Mouse (Mus musculus): ENCODE data around the gene Chchd3.

Chchd3 gene

GRCm38 (mm10) chr6:33059735-33060576 is at the start of gene Chchd3:
TSS of gene Chchd3 (minus strand) at chr6:33060260.
- peak; percentile 95 to 96 for DNase-seq

DNA sequence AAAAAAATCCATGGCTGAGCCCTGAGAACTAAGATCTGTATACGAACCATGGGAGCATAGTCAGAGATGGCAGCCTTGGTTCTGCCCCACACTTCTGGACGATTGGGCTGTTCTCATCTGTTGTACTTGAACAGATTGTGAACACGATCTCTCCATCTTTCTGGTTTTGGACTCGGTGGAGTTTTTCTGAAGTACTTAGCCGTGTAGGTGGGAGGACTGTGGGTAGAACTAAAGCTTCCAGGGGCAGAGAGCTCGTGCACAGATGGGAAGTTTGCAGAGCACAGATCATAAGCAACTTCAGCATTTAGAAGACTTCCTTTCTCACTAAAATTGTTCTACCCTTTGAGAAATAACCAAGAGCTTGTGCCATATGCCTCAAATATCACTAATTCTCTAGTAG is 44.6 kb upstream of the Chchd3 start:
- no peak for DNase-seq

DNA sequence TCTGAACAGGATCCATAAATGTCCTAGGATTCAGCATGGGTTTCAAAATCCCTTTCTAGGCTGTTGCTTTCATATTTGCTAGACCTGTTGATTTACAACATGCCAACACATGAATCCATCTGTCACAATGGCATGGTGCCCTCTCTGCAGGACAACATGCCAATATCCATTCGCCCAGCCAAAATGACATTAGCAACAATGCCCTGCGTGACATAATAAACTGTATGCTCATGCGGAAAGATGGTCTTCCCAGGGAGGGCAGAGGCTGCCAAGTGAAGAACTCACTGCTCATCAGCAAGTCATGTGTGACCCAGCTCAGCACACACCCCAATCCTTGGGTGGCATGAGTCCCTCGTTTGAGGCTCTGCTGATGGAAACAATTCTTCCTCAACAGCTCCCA is 38.8 kb upstream of the Chchd3 start:
- DNase-seq: no peak

DNA sequence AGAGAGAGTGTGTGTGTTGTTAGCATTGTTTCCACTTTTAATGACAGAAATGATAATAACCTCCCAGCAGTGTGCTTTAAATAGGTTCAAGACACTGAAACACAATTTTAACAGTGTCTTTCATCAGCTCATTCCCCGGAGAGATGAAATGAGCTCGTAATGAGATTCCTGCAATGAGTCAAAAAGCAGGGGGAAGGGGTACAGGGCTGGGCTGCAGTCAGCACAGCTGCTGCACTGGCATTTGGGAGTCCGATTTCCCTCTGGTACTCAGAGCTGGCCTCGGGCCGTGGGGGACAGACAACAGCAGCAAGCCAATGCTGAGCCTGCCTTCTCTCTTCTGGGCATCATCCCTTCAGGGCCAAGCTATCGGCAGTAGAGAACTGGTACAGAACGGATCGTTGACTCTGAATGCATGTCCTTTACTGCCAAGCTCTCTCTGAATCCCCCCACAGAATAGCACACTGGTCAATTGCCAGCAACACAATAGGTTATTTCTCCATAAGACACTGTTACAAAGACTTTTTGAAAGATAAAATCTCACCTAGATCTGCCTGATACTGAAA is 34.7 kb upstream of the Chchd3 start:
- DNase-seq: no peak

DNA sequence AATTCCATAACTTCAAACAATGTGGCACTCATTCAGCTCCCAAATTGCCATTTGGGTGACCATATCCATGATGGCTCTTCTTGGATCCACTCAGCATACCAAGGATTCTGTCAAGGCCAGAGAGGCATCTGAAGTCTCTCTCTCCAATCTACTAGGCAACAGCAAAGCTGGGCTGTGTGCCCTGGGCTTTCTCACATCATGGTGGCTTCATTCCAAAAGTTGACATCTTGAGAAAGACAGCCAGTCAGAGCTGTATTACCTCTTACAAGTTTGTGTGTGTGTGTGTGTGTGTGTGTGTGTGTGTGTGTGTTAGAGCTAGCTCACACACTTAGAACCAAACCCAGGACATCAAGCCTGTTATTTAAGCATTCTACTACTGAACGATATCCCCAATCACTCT is 20.1 kb upstream of the Chchd3 start:
- no peak for DNase-seq

- peak; percentile 19 to 35 for DNase-seq
These were observed 18.3 kb upstream of the Chchd3 start for GRCm38 (mm10) chr6:33078260-33078936.

DNA sequence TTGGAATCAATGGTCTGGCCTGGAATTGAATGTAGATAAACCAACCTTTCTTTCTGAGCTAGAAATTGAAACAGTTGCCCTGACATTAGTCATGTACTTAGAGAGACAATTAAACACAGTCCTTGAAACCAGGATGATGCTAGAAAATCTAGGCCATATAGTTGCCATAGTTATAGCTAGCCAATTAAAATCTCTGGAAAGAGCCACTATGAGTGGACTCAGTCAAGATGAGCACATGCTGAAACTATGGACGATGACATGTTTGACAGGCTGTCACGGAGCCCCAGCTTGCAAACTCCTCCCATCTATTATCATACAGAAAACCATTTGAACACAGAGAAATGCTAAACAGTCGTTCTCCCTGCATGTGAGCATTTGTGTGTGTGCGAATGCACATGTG is 6.4 kb upstream of the Chchd3 start:
- DNase-seq: no peak

DNA sequence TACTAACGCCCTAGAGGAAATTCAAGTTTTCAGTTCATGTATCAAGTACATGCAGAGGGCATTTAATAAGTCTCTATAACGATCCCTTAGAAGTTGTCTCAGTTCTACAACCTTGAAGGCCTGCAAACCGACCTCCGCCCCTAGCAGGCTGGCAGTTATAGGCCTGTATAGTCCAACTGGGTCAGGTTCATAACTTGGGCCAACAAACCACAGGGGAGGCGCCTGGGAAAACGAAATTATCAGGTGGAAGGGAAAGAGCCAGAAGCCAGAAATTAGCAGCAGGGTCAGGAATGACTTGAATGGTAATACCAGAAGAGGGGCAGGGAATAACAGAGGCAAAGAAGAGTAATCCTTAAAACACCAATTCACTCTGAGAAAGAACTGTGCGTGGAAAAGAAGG is 784 bp downstream of the Chchd3 start:
- DNase-seq: peak; percentile 14 to 27

- DNase-seq: no peak
These were observed 3.7 kb downstream of the Chchd3 start for GRCm38 (mm10) chr6:33056392-33056791.

- no peak for DNase-seq
These were observed 4.4 kb downstream of the Chchd3 start for GRCm38 (mm10) chr6:33055663-33056062.

GRCm38 (mm10) chr6:33054946-33055345 is 5.1 kb downstream of the Chchd3 start:
- DNase-seq: no peak

DNA sequence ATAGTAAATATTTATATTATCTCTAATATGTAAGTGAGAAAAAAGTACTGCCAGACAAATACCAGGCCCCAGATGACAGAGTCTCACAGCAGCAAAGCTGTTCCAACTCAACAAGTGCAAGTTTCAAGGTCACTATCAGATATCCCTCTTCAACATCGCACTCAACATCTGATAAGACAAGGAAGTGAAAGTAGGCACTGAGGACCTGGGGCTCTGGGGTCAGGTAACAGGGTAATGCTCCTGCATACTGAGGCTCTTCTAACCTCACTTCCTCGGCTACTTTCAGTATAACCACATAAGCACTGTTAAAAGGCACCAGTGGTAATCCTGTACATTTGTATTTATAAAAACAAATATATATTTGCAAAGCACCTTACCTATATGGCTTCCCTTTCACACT is 8.4 kb downstream of the Chchd3 start:
- no peak for DNase-seq

GRCm38 (mm10) chr6:33049705-33050420 is 10.2 kb downstream of the Chchd3 start:
- DNase-seq: no peak

DNA sequence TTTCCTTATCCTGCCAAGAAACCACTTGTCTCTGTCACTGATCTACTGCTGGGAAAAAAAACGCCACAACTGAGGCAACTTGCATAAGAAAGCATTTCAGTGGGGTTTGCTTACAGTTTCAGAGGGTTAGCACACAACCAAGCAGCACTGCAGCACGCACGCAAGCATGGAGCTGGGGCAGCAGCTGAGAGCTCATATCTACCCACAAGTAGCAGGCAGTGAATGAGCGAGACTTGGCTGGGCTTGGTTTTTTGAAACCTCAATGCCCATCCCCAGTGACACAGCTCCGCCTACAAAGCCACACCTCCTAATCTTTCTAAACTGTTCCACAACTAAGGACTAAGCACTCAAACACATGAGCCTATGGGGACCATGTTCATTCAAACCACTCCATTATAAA is 16.6 kb downstream of the Chchd3 start:
- no peak for DNase-seq

DNA sequence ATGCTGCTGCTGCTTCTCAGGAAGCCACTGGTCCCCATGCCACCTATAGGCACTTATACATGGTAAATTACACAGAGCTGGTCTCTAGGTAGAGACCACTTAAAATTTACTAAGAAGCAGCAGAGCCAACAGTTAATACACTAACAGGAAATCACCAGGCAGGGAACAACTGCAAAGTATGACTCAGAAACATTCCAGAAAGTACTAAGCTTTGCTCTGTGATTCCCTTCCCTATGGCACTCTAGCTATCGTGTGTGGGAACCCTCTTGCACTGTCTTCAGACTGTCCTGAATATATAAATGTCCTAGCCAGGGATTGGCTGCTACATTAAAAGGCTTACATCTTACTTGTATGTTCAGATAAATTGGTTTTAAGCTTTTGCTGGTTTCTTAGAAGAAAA is 17.2 kb downstream of the Chchd3 start:
- no peak for DNase-seq

DNA sequence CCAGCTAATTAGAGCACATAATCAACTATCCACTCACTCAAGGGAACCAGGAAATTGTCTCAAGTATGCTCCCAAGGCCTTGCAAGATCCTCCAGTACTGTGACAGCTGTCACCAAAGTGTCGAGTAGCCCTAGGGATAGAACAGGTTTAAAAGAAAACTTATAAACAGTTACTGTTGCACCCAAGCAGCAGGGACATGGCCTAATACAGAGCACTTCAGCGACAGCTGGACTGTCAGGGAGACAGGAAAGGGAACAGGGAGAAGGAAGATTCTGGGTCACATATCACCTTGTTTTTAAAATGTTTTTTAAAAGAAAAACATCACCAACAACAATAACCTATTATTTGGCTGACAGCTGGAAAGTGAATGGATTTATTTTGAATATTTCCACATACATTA is 18.1 kb downstream of the Chchd3 start:
- DNase-seq: no peak

DNA sequence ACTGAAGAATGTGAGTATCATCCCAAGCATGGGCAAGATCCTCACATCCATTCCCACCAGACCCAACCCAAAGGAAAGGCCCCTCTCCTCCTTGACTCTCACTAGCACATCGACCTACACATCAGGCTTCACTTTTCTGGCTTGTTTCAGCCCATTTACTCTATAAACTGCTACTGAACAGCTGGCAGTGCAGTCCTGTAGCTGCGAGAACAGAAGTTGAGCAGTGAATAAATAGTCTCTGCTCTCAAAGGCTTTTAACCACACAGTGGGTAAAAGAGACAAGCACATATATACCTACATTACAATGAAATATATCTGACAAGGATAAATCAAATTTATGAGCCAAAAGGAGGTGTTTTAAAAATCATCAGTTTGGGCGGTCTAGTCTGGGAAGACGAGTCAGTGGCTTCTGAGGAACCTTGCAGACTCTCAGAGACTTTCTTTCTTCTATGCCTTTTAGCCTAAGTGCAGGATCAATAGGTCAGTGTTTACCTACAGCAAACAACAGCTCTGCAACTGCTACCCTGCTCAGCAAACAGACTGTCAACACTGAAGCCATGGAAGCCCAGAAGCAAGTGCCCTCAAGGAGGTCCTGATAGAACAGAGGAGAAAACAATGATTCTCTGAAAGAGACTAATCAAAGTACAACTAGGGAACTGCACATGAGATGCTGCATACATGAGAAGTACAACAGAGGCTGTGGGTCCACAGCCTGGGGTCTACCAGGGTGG is 19.5 kb downstream of the Chchd3 start:
- no peak for DNase-seq

DNA sequence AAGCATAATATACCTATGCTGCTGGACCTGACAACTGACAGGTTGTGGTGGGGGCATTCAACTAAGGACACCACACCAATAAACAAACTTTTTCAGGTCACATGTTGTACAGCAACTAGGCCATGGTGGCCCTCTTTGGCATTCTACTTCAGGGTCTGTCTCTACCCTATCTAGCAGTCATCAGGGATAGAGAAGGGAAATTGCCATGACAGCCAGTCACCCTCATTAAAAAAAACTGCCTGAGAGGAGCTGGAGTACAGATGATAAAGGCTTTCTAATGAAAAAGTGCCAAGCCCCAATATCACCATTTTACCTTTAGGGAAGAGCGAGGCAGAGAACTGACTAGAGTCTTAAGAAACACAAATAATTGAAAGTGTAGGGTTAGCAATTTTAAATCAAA is 27.5 kb downstream of the Chchd3 start:
- no peak for DNase-seq

DNA sequence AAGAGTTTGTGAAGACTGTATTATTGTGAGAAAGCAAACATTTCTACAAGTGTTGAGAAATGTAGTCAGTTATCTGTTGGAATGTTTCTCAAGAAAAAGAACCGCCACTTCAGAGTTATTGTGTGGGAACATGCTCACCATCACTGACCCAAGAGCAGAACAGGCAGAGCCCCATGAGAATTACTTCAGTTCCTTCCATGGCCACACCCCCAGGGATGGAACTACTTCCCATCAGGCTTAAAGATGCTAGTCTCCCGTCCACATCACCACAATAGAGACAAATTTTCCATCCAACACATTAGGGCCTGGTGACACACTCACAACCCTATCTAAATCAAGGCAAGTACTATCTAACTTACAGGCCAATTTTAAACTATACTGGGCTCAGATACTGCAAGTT is 28.4 kb downstream of the Chchd3 start:
- DNase-seq: no peak

DNA sequence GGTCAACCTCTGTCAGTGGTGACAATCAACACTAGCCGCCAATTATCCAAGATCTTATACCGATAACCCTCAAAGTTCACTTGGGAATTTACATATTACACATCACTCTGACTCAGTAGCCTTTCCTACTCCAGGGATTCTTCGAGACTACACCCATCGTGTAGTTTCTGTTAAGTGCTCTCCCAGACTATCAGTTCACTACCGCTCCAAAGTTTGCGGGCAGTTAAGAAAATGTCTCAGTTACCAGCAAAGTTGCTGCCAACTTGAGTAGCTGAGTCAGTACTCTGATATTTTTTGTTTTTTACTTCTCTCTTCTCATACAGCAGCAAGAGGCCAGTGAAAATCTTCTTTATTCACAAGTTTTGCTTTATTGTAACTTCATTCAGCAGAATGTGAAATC is 31.8 kb downstream of the Chchd3 start:
- DNase-seq: no peak

- no peak for DNase-seq
These were observed 35.0 kb downstream of the Chchd3 start for GRCm38 (mm10) chr6:33025041-33025440.

DNA sequence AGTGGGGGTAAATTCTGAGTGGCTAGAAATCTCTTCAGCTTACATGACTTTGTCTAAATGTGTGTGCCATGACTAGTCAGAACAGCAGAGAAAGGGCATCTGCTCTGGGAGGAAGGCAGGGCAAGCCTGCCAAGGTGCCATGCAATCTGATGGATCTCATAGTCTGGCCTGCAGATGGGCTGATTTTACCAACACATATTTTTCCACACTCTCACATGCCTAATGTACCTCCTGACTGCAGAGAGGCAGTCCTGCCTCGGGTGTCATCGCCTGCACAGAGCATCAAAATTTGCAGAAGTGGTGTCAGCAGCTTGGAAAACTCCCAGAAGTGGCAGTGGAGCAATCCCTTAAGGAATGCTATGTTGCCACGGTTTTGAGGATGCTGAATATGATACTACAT is 55.5 kb downstream of the Chchd3 start:
- DNase-seq: no peak

- no peak for DNase-seq
These were observed 57.1 kb downstream of the Chchd3 start for GRCm38 (mm10) chr6:33002988-33003387.

Measured in kidney, postnatal 4 days (tissue).